Mouse (Mus musculus) adrenal gland, postnatal 10 days (tissue): Measurements from ENCODE around the gene Pttg1ip. TPM values are rescaled to one million over a fixed set of nuclear protein-coding genes. Genes with fewer than 3 reads are reported as not detected.

Source experiments
- DNase-seq: peaks from one replicate; pipeline ENCODE4 v3.0.0; 2021; ENCODE audit warnings: mixed read lengths
- microRNA-seq: library from miRNA; unstranded; fragments of <30 nt; microRNA quantifications from one replicate; pipeline ENCODE4 v1.2.0, GENCODE M21; 2021
- total RNA-seq, 2 experiments: library from RNA; stranded (reverse); gene quantifications; 2 replicates each; pipeline ENCODE4 v1.2.3; 2021

Gene Pttg1ip
- total RNA-seq, 2 experiments from 2014 or later, result 160 to 178 TPM

DNA sequence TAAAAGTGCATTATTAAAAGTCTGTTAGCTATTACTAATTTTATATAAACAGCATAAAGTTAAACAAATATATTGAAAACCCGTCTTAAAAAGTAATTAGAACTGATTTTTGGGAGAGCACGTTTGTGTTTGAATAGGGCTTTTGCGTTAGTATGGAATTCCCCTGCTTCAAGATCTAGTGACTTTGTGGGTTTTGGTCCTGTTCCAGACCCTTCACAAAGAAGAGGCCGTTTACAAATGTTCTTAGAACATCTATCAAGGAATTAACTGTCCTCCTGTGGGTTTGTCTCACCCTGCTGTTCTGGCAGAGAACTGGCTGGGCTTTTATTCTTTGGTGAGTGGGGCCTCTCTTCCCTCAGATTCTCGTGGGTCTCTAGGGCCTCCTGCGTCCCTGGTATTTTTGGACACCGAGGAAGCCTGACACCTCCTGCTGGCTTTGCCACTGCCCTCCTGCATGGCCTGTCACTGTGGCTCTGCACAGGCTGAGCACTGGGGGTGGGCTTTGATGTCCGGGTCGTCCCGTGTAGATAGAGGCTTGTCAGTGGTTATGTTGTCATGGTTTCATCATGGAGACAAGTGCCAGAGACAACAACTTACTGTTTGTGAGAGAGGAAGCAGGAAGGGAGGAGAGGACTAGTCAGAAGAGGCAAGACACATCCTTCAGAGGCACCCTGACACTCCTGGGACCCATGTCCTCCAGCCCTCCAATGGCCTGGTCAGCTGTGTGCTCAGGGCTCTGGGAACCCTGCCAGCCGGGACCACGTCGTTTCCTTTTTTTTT lies 53.1 kb downstream of the Pttg1ip start:
- no peak for DNase-seq

DNA sequence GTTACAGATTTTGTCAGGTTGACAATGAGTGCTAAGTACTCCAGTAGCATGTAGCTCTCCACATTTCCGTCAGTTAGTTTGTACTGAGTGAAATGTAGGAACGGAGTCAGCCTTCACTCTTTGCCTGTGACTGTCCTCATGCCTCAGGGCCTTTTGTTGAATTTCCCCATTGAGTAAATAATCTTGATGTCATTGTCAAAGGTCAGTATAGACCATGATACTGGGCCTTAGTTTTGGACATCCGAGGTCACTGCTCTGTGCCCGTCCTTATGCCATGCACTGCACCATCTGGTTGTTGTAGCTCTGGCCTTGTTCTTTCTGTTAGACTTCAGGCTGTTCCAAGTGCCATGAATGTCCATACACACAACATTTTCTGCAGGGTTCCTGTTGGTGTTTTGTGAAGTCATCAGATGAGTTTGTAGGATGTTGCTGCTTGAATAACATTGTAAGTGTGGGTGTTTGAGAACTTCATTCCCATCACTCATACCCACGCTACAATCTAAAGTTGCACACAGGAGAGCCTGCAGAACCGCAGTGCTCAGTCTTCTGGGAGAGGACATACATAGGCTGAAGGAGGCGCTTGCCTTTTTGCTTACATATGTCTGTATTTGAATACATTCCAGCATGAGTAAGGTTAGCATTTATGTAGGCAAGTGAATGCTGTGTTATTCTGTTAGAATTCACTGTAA lies 54.9 kb downstream of the Pttg1ip start:
- no peak for DNase-seq

- DNase-seq, result peak; percentile 36
These were observed 57.4 kb downstream of the Pttg1ip start for GRCm38 (mm10) chr10:77638956-77639355.

GRCm38 (mm10) chr10:77643160-77643559 lies 61.6 kb downstream of the Pttg1ip start:
- no peak for DNase-seq

GRCm38 (mm10) chr10:77645571-77645970 lies 64.1 kb downstream of the Pttg1ip start:
- DNase-seq, result no peak

DNA sequence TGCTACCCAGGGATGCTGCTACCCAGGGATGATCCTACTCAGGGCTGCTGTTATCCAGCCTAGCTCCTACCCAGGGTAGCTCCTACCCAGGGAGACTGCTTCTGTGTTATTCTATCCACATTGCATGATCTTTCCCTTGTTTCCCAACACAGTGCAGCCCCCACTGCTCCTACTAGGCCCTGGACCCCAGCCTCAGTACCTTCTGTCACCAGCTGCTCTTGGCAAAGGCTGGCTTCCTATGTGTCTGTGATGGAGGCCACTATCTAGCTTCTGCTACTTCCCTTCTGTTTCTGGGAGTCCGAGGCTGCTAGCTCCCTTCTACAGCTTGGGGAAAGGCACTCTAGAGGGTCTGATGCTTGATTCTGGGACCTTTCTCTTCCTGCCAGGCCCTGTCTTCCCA lies 65.9 kb downstream of the Pttg1ip start:
- no peak for DNase-seq

DNA sequence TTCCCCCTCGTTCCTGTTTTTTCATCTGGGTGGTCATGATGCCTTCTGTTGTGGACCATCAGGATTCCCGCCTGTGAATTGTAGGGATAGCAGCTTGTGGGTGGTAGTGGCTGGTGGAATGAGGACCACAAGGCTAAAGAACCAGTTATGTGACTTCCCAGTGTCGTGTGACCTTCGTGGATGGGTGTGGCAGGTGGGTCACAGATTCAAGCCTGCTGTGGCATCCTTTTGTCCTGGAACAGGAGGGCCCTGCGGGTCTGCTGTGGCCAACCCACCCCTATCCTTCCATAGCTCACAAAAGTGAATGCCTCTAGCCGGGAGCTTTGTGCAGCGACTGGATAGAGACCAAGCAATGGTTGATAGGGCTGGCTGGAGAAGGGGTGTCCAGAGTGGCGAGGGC lies 66.4 kb downstream of the Pttg1ip start:
- DNase-seq, result no peak

Small RNA genes within 50 kb of the gene (microRNA-seq; reads per million reads assigned to microRNA genes)
- gene Mir1930, result 9.7 reads per million, percentile 16 among the genes with 10 or more reads in this experiment

Other genes starting within 250 kb of the Pttg1ip start
- 10 to 100 TPM; 16.7 to 18.2 TPM for gene Adarb1, start 163.4 kb upstream of the Pttg1ip start, total RNA-seq
- 10 to 100 TPM; 17.6 to 19.4 TPM for gene Fam207a, start 65.9 kb upstream of the Pttg1ip start, total RNA-seq
- gene Itgb2, start 51.5 kb upstream of the Pttg1ip start, total RNA-seq, result 1 to 10 TPM; 8.1 to 9.2 TPM
- 100 to 1,000 TPM; 119 to 125 TPM for gene Sumo3, start 24.4 kb downstream of the Pttg1ip start, total RNA-seq
- 10 to 100 TPM; 22.3 to 30.4 TPM for gene Gm49325, start 24.5 kb downstream of the Pttg1ip start, total RNA-seq
- gene Ube2g2, start 40.6 kb downstream of the Pttg1ip start, total RNA-seq, result 10 to 100 TPM; 44.4 to 46.1 TPM
- gene Tspear, start 104.8 kb downstream of the Pttg1ip start, total RNA-seq, result under 1 TPM; 0.27 to 0.64 TPM
- not detected for gene Gm19402, start 109.0 kb downstream of the Pttg1ip start, total RNA-seq
- gene Gm9508, start 115.5 kb downstream of the Pttg1ip start, total RNA-seq, result not detected
- gene Gm10272, start 124.9 kb downstream of the Pttg1ip start, total RNA-seq, result not detected
- not detected for gene Gm10024, start 129.7 kb downstream of the Pttg1ip start, total RNA-seq
- gene Gm10142, start 134.1 kb downstream of the Pttg1ip start, total RNA-seq, result not detected
- not detected for gene Krtap12-1, start 138.9 kb downstream of the Pttg1ip start, total RNA-seq
- gene Gm10100, start 144.8 kb downstream of the Pttg1ip start, total RNA-seq, result not detected
- gene Gm18596, start 160.9 kb downstream of the Pttg1ip start, total RNA-seq, result not detected
- gene Gm9736, start 169.6 kb downstream of the Pttg1ip start, total RNA-seq, result not detected
- gene Gm3233, start 178.0 kb downstream of the Pttg1ip start, total RNA-seq, result not detected
- gene Gm3238, start 189.6 kb downstream of the Pttg1ip start, total RNA-seq, result not detected
- not detected for gene Gm7138, start 195.2 kb downstream of the Pttg1ip start, total RNA-seq
- not detected for gene Gm3250, start 200.8 kb downstream of the Pttg1ip start, total RNA-seq
- not detected for gene Gm7137, start 206.5 kb downstream of the Pttg1ip start, total RNA-seq
- gene Gm9639, start 213.4 kb downstream of the Pttg1ip start, total RNA-seq, result not detected
- gene Gm19668, start 217.4 kb downstream of the Pttg1ip start, total RNA-seq, result not detected
- gene Gm9507, start 230.1 kb downstream of the Pttg1ip start, total RNA-seq, result not detected
- gene Gm2696, start 233.0 kb downstream of the Pttg1ip start, total RNA-seq, result not detected
- not detected for gene Krtap10-4, start 245.4 kb downstream of the Pttg1ip start, total RNA-seq